Mouse (Mus musculus): ENCODE data around the gene Clasp1. TPM values are rescaled to one million over a fixed set of nuclear protein-coding genes. Genes with fewer than 3 reads are reported as not detected.

The Clasp1 gene
- polyA plus RNA-seq, 1 experiment, result 55.3 TPM

DNA sequence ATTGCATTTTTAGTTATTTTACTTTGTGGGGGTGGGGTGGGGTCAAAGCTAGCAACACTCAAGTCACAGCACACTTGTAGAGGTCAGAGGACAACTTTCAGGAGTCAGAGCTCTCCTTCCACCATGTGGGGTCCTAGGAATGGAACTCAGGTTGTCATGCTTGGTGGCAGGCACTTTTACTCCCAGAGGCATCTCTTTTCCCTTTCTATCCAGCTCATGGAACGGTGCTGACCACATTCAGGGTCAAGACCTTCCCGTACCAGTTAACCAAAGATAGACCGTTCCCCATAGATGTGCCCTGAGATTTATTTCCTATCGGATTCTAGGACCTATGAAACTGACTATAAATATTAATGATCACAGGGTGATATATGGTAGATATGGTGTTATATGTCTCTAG lies 13.1 kb downstream of the Clasp1 start:
- TF ChIP-seq POLR2A (IDR thresholded peaks at IDR 0.05; ENCODE audit: extremely low read depth, insufficient read depth, low read length), result no peak
- no peak for TF ChIP-seq CTCF (IDR thresholded peaks at IDR 0.05; ENCODE audit: extremely low read depth, insufficient read depth, low read length)
- Histone ChIP-seq H3K4me1 (ENCODE audit: control insufficient read depth, insufficient read depth, low read length) (no peaks in the 10 kb centered on the region), H3K4me3 (ENCODE audit: insufficient read depth, low read length) (no peak overlapping the region), H3K27ac (ENCODE audit: insufficient read depth, low read length) (no peak overlapping the region)

DNA sequence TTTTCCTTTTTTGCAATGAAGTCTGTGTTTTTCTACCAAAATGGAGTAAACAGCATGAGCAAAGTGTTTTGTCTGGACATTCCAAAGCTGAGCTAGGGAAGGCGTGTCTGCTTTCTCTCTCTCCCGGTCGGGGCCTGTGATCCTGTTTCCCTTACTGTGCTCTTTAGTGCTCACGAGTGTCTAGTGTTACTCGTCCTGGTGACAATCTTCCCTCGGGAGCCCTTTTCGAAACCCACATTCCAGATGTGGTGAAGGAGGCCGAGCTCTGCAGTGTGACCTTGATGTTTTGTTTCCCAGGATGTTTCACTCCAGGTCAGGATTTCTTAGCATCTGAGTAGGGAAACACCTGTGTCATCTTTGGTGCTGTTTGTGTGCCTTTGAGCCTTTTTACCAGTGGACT lies 13.7 kb downstream of the Clasp1 start:
- Histone ChIP-seq H3K27ac (ENCODE audit: insufficient read depth, low read length) (no peak overlapping the region), H3K4me3 (ENCODE audit: insufficient read depth, low read length) (no peak overlapping the region), H3K4me1 (ENCODE audit: control insufficient read depth, insufficient read depth, low read length) (no peaks in the 10 kb centered on the region)
- TF ChIP-seq CTCF (IDR thresholded peaks at IDR 0.05; ENCODE audit: extremely low read depth, insufficient read depth, low read length) (no peak), POLR2A (IDR thresholded peaks at IDR 0.05; ENCODE audit: extremely low read depth, insufficient read depth, low read length) (no peak)

DNA sequence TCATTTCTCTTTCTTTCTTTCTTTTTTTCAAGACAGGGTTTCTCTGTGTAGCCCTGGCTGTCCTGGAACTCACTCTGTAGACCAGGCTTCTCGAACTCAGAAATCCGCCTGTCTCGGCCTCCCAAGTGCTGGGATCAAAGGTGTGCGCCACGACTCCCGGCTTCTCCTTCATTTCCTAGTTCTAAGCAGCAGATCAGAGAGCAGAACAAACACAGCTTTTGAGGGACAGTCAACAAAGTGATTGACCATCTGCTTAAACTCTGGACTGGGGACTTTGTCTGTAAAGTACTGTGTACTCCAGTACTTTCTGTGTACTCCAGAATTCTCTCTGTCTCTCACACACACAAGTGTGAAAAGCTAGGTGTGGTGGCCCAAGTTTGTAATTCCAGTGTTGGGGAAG lies 14.1 kb downstream of the Clasp1 start:
- Histone ChIP-seq H3K4me1 (ENCODE audit: control insufficient read depth, insufficient read depth, low read length) (no peaks in the 10 kb centered on the region), H3K27ac (ENCODE audit: insufficient read depth, low read length) (no peak overlapping the region), H3K4me3 (ENCODE audit: insufficient read depth, low read length) (no peak overlapping the region)
- TF ChIP-seq CTCF (IDR thresholded peaks at IDR 0.05; ENCODE audit: extremely low read depth, insufficient read depth, low read length), result no peak
- no peak for TF ChIP-seq POLR2A (IDR thresholded peaks at IDR 0.05; ENCODE audit: extremely low read depth, insufficient read depth, low read length)

DNA sequence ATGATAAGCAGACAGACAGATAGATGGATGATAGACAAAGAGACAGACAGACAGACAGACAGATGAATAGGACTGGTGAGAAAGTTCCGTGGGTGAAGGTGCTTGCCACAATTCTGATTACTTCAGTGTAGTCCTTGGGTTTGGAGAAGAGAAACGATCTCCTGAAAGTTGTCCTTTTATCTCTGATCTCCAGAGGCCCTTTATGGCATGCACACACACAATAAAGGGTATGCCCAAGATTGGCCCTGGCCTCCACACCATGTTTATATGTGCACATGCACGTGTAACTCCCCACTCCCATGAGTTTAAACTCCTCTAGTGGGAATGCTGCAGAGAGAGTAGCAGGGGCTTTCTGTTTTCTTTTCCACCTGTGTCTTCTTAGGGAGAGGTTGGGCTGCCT lies 14.6 kb downstream of the Clasp1 start:
- Histone ChIP-seq H3K27ac (ENCODE audit: insufficient read depth, low read length) (no peak overlapping the region), H3K4me3 (ENCODE audit: insufficient read depth, low read length) (no peak overlapping the region), H3K4me1 (ENCODE audit: control insufficient read depth, insufficient read depth, low read length) (no peaks in the 10 kb centered on the region)
- TF ChIP-seq POLR2A (IDR thresholded peaks at IDR 0.05; ENCODE audit: extremely low read depth, insufficient read depth, low read length) (no peak), CTCF (IDR thresholded peaks at IDR 0.05; ENCODE audit: extremely low read depth, insufficient read depth, low read length) (no peak)

DNA sequence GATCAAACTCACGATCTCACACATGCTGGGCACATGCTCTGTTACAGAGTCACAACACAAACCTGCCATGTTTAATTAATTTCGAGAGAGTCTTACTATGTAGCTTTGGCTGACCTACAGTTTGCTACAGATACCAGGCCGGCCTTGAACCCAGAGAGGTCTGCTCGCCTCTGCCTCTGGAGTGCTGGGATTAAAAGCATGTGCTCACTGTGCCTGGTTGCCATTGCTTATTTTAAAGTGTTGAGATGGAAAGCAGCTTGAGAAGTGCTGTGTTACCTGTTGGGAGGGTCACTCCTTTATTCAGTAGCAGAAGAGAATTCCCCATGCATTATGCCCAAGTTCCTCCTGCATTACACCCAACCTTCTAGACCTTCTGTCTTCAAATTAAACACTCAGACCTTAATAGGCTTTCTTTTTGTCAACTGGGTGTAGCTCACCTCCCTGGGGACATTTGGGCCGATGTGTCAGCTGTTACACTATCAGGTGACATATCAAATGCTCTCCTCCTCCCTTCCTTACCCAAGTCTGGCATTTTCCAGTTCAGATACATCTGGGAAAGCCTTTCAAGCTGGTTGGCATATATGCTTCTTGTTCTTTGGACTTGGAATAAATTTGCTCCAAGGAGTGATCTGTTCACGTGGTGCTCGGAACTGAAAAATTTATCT lies 18.9 kb downstream of the Clasp1 start:
- Histone ChIP-seq H3K4me3 (ENCODE audit: insufficient read depth, low read length) (no peak overlapping the region), H3K4me1 (ENCODE audit: control insufficient read depth, insufficient read depth, low read length) (no peaks in the 10 kb centered on the region), H3K27ac (ENCODE audit: insufficient read depth, low read length) (no peak overlapping the region)
- TF ChIP-seq CTCF (IDR thresholded peaks at IDR 0.05; ENCODE audit: extremely low read depth, insufficient read depth, low read length), result no peak

DNA sequence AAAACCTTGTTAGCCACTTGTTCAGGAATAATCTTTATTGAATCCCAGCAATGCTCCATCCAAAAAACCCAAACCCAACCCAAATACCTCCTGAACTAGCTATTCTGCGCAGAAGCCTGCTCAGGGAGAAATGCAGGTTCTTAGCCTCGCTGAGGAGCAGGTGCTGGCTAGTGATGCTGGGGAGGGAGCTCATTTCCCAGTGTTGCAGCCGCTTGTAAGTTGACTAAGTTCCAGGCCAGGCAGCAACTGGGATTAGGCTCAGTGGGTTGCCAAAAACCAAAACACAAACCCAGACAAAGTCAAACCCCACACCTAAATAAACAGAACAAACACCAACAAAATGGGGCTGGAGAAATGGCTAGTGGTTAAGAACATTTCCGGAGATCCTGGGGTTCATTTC lies 20.4 kb downstream of the Clasp1 start:
- TF ChIP-seq POLR2A (IDR thresholded peaks at IDR 0.05; ENCODE audit: extremely low read depth, insufficient read depth, low read length) (no peak), CTCF (IDR thresholded peaks at IDR 0.05; ENCODE audit: extremely low read depth, insufficient read depth, low read length) (no peak)
- Histone ChIP-seq H3K4me1 (ENCODE audit: control insufficient read depth, insufficient read depth, low read length) (no peaks in the 10 kb centered on the region), H3K27ac (ENCODE audit: insufficient read depth, low read length) (no peak overlapping the region), H3K4me3 (ENCODE audit: insufficient read depth, low read length) (no peak overlapping the region)

DNA sequence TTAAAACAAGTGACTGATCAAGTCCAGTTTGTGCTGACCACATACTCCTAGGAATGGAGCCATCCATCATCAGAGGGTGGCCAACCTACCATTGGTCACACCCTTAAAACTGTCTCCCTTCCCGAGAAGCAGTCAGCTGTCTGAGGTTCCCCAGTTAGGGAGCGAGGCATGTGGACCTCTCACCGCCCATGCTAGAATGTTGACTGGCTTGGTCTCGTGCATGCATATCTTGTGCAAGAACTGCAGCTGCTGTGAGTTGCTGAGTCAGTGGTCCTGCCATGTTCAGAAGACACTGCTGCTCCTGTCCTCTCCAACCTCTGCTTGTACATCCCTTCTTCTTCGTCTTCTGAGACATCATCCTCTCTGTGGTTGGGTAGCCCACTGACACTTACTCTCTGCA lies 22.0 kb downstream of the Clasp1 start:
- Histone ChIP-seq H3K4me1 (ENCODE audit: control insufficient read depth, insufficient read depth, low read length) (no peaks in the 10 kb centered on the region), H3K4me3 (ENCODE audit: insufficient read depth, low read length) (no peak overlapping the region), H3K27ac (ENCODE audit: insufficient read depth, low read length) (no peak overlapping the region)
- TF ChIP-seq POLR2A (IDR thresholded peaks at IDR 0.05; ENCODE audit: extremely low read depth, insufficient read depth, low read length) (no peak), CTCF (IDR thresholded peaks at IDR 0.05; ENCODE audit: extremely low read depth, insufficient read depth, low read length) (no peak)

DNA sequence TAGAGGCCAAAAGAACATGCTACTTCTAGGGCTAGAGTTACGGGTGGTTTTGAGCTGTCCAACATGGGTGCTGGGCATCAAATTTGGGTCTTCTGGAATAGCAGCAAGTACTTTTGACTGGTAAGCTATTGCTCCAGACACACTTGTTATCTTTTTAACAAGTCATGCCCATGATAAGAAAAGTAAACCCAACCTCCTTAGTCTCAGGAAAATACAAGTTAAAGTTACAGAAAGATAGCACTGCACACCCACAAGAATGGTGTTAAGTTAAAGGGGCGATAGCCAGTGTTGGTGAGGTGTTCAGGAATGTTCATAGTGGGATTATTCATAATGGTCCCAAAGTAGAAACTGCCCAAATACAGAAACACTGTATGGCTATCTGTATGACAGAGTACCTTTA lies 24.3 kb downstream of the Clasp1 start:
- no peak overlapping the region for H3K27ac ChIP-seq (ENCODE audit: insufficient read depth, low read length)
- no peaks in the 10 kb centered on the region for H3K4me1 ChIP-seq (ENCODE audit: control insufficient read depth, insufficient read depth, low read length)
- TF ChIP-seq POLR2A (IDR thresholded peaks at IDR 0.05; ENCODE audit: extremely low read depth, insufficient read depth, low read length) (no peak), CTCF (IDR thresholded peaks at IDR 0.05; ENCODE audit: extremely low read depth, insufficient read depth, low read length) (no peak)
- H3K4me3 ChIP-seq (ENCODE audit: insufficient read depth, low read length), result no peak overlapping the region

DNA sequence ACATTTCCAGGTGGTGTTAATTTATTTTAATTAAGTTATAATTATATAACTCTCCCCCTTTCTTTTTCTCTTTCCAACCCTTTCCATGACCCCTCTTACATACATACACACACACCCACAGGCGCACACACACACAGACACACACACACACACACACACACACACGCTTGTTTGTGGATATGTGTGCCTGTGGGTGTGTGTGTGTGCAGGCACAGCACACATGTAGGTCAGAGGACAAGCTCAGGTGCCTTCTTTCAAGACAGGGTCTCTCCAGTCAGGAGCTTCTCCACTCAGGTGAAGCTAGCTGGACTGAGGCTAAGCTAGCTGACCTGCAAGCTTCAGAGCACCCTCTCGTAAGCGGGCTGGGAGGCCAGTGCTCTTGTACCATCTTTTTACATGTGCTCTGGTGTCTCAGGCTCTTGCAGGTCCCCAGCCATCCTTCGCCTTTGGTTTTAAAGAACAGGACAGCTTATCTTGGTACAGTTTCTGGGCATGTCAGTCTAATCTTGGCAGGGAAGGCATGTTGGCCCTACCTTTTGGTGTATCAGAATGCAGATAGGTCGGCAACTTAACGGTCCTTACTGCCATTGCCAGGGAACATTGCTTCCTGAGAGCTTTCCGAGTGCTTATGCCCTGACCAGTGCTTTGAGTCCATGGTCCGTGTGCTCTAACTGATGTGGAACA lies 28.3 kb downstream of the Clasp1 start:
- Histone ChIP-seq H3K4me3 (ENCODE audit: insufficient read depth, low read length) (no peak overlapping the region), H3K4me1 (ENCODE audit: control insufficient read depth, insufficient read depth, low read length) (no peaks in the 10 kb centered on the region; the same call in 1 of the 2 replicates), H3K27ac (ENCODE audit: insufficient read depth, low read length) (no peak overlapping the region)
- TF ChIP-seq POLR2A (IDR thresholded peaks at IDR 0.05; ENCODE audit: extremely low read depth, insufficient read depth, low read length), result no peak
- TF ChIP-seq CTCF (IDR thresholded peaks at IDR 0.05; ENCODE audit: extremely low read depth, insufficient read depth, low read length), result no peak

DNA sequence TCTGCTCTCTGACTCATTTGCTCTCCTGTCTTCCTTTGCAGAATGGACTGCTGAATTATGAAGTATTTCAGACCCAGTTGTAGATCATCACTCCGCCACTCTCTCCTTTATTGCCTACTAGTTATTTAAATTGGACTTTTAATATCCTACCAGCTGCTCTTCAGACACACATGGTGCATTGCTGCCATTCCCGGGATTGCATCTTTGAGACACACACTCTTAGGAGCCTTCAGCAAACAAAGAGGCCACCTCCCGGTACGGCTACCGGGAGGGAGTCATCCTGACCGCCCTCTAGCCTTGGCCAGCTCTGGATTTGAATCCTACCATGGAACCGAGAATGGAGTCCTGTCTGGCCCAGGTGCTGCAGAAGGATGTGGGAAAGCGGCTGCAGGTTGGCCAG lies 30.5 kb downstream of the Clasp1 start:
- Histone ChIP-seq H3K27ac (ENCODE audit: insufficient read depth, low read length) (no peak overlapping the region), H3K4me3 (ENCODE audit: insufficient read depth, low read length) (no peak overlapping the region), H3K4me1 (ENCODE audit: control insufficient read depth, insufficient read depth, low read length) (no peaks in the 10 kb centered on the region; the same call in 1 of the 2 replicates)
- TF ChIP-seq CTCF (IDR thresholded peaks at IDR 0.05; ENCODE audit: extremely low read depth, insufficient read depth, low read length), result no peak
- TF ChIP-seq POLR2A (IDR thresholded peaks at IDR 0.05; ENCODE audit: extremely low read depth, insufficient read depth, low read length), result no peak

All from cortical plate, adult 2 months (tissue).